Mouse (Mus musculus) c-Kit-positive CD71-positive TER-119-positive erythroid progenitor cells, embryonic 14.5 days (primary cell): ENCODE data around the gene Plxna4.
"Not testable (repeated sequence)": the region's sequence is repeated elsewhere in the genome, so short reads cannot be mapped to it uniquely, and the experiment has no call there.

Experiments
- DNase-seq: peaks from one replicate; pipeline ENCODE4 v3.0.0-alpha.2; 2013; ENCODE audit warnings: low spot score

The Plxna4 gene

GRCm38 (mm10) chr6:32540155-32540554, 47.8 kb downstream of the Plxna4 start:
- DNase-seq: no peak

GRCm38 (mm10) chr6:32533962-32534740, 53.8 kb downstream of the Plxna4 start:
- peak; percentile 77 for DNase-seq

GRCm38 (mm10) chr6:32528081-32528570, 59.9 kb downstream of the Plxna4 start:
- no peak for DNase-seq

- DNase-seq: no peak
These were observed 60.5 kb downstream of the Plxna4 start for GRCm38 (mm10) chr6:32527518-32527917.

- no peak for DNase-seq
These were observed 61.2 kb downstream of the Plxna4 start for GRCm38 (mm10) chr6:32526762-32527161.

- no peak for DNase-seq
These were observed 67.9 kb downstream of the Plxna4 start for GRCm38 (mm10) chr6:32520097-32520496.

GRCm38 (mm10) chr6:32518617-32519016, 69.4 kb downstream of the Plxna4 start:
- DNase-seq: no peak

- DNase-seq: no peak
These were observed 73.9 kb downstream of the Plxna4 start for GRCm38 (mm10) chr6:32514096-32514495.

GRCm38 (mm10) chr6:32512010-32512409, 76.0 kb downstream of the Plxna4 start:
- no peak for DNase-seq

GRCm38 (mm10) chr6:32510924-32511323, 77.1 kb downstream of the Plxna4 start:
- no peak for DNase-seq

GRCm38 (mm10) chr6:32510491-32510890, 77.5 kb downstream of the Plxna4 start:
- no peak for DNase-seq

GRCm38 (mm10) chr6:32509046-32509445, 78.9 kb downstream of the Plxna4 start:
- no peak for DNase-seq

- DNase-seq: no peak
These were observed 83.0 kb downstream of the Plxna4 start for GRCm38 (mm10) chr6:32504963-32505362.

- DNase-seq: not testable (repeated sequence)
These were observed 86.8 kb downstream of the Plxna4 start for GRCm38 (mm10) chr6:32501186-32501585.

- DNase-seq: no peak
These were observed 89.9 kb downstream of the Plxna4 start for GRCm38 (mm10) chr6:32498106-32498505.

- DNase-seq: no peak
These were observed 91.9 kb downstream of the Plxna4 start for GRCm38 (mm10) chr6:32496109-32496508.

- no peak for DNase-seq
These were observed 92.5 kb downstream of the Plxna4 start for GRCm38 (mm10) chr6:32495532-32495931.

- no peak for DNase-seq
These were observed 94.4 kb downstream of the Plxna4 start for GRCm38 (mm10) chr6:32493557-32493956.

GRCm38 (mm10) chr6:32487121-32487520, 100.9 kb downstream of the Plxna4 start:
- no peak for DNase-seq

- DNase-seq: no peak
These were observed 105.5 kb downstream of the Plxna4 start for GRCm38 (mm10) chr6:32482469-32482868.

GRCm38 (mm10) chr6:32480741-32481140, 107.3 kb downstream of the Plxna4 start:
- DNase-seq: no peak

- DNase-seq: no peak
These were observed 108.2 kb downstream of the Plxna4 start for GRCm38 (mm10) chr6:32479765-32480164.

- peak; percentile 53 for DNase-seq
These were observed 108.7 kb downstream of the Plxna4 start for GRCm38 (mm10) chr6:32479193-32479758.

GRCm38 (mm10) chr6:32475958-32476357, 112.0 kb downstream of the Plxna4 start:
- DNase-seq: no peak
